Mouse (Mus musculus) CH12.LX (cell line): ENCODE measurements at regions not wholly inside any gene's neighbourhood (a gene's known extent, or its start where the extent isn't known, plus 50 kb on each side); places are given as distances from the start of the nearest gene placed in this dataset.

Source experiments
- DNase-seq: peaks from one replicate; pipeline ENCODE4 v3.0.0-alpha.2; 2013; ENCODE audit errors: extremely low read depth
- H3K27ac ChIP-seq: 2 replicates; pipeline ENCODE4 v1.5.1; 2012; ENCODE audit warnings: low read depth, mild to moderate bottlenecking, control low read depth, moderate library complexity; ENCODE audit not compliant: insufficient read depth
- H3K27me3 ChIP-seq: replicated peaks from 2 replicates; pipeline ENCODE3; 2012; ENCODE audit warnings: inconsistent platforms
- H3K36me3 ChIP-seq, 2 experiments: replicated peaks in 1 of 2; 2 replicates each; pipeline versions ENCODE3 to v1.6.1; 2012; ENCODE audit warnings: inconsistent platforms in 1 of 2, low read length in 1 of 2, mild to moderate bottlenecking in 1 of 2, mixed read lengths in 1 of 2, moderate library complexity in 1 of 2; ENCODE audit not compliant: control insufficient read depth in 1 of 2, insufficient read depth in 1 of 2
- H3K4me1 ChIP-seq, 2 experiments: 2 replicates each; pipeline ENCODE4 v1.6.1; 2012; ENCODE audit warnings: inconsistent platforms in 1 of 2, moderate library complexity in 1 of 2; ENCODE audit not compliant: insufficient read depth in 2 of 2, control insufficient read depth in 1 of 2
- H3K4me2 ChIP-seq: 2 replicates; pipeline ENCODE4 v1.6.1; 2012; ENCODE audit warnings: low read depth, mild to moderate bottlenecking, control low read depth; ENCODE audit not compliant: poor library complexity, insufficient read depth, severe bottlenecking
- H3K4me3 ChIP-seq, 3 experiments: fragments of 150-350 bp in 1 of 3; sonication (generic) in 1 of 3; replicated peaks in 1 of 3; 2 replicates each; pipeline versions ENCODE3 to v1.5.1; 2011 to 2012; ENCODE audit warnings: low read depth in 2 of 3, low read length in 2 of 3, mild to moderate bottlenecking in 2 of 3, moderate library complexity in 2 of 3, control low read depth in 1 of 3, improper control_type of control experiment in 1 of 3, inconsistent platforms in 1 of 3, mixed read lengths in 1 of 3; ENCODE audit not compliant: poor library complexity in 1 of 3
- H3K79me2 ChIP-seq: replicated peaks from 2 replicates; pipeline ENCODE4 v1.6.1; 2012; ENCODE audit warnings: mild to moderate bottlenecking, moderate library complexity; ENCODE audit not compliant: control insufficient read depth, poor library complexity, insufficient read depth, severe bottlenecking; ENCODE audit errors: extremely low read depth
- H3K9ac ChIP-seq: 2 replicates; pipeline ENCODE4 v1.6.1; 2012; ENCODE audit warnings: low read depth, mild to moderate bottlenecking, control low read depth, moderate library complexity; ENCODE audit not compliant: insufficient read depth
- H3K9me3 ChIP-seq: replicated peaks from 2 replicates; pipeline ENCODE3; 2012; ENCODE audit warnings: low read length, inconsistent platforms, mixed read lengths
- BHLHE40 ChIP-seq: IDR thresholded peaks from 2 replicates; pipeline ENCODE4 v1.6.1; 2011; ENCODE audit warnings: mild to moderate bottlenecking, low read depth, low read length, improper control_type of control experiment
- ELF1 ChIP-seq: IDR thresholded peaks from 2 replicates; pipeline ENCODE4 v1.6.1; 2014; ENCODE audit warnings: low read depth, mild to moderate bottlenecking, inconsistent platforms, low read length, improper control_type of control experiment
- EP300 ChIP-seq: IDR thresholded peaks from 2 replicates; pipeline ENCODE4 v1.6.1; 2011; ENCODE audit warnings: low read length, improper control_type of control experiment
- ETS1 ChIP-seq: conservative IDR thresholded peaks from 2 replicates; pipeline ENCODE4 v1.6.1; 2012; ENCODE audit warnings: low read depth, mild to moderate bottlenecking, inconsistent platforms, low read length, improper control_type of control experiment, moderate library complexity
- HCFC1 ChIP-seq: IDR thresholded peaks from 2 replicates; pipeline ENCODE4 v1.6.1; 2012; ENCODE audit warnings: low read depth, mild to moderate bottlenecking, inconsistent platforms, low read length, improper control_type of control experiment
- IRF4 ChIP-seq: IDR thresholded peaks from 2 replicates; pipeline ENCODE4 v1.6.1; 2014; ENCODE audit warnings: low read depth, mild to moderate bottlenecking, inconsistent platforms, low read length, improper control_type of control experiment
- JUND ChIP-seq: conservative IDR thresholded peaks from 2 replicates; pipeline ENCODE4 v1.6.1; 2011; ENCODE audit warnings: low read depth, low read length, improper control_type of control experiment
- KAT2A ChIP-seq: IDR thresholded peaks from 2 replicates; pipeline ENCODE4 v1.6.1; 2012; ENCODE audit warnings: low read length, improper control_type of control experiment, inconsistent platforms; ENCODE audit not compliant: insufficient replicate concordance
- MAFK ChIP-seq: IDR thresholded peaks from 2 replicates; pipeline ENCODE4 v1.6.1; 2011; ENCODE audit warnings: low read length, improper control_type of control experiment; ENCODE audit not compliant: insufficient replicate concordance
- MAX ChIP-seq: IDR thresholded peaks from 2 replicates; pipeline ENCODE4 v1.6.1; 2011; ENCODE audit warnings: low read length, improper control_type of control experiment
- MEF2A ChIP-seq: IDR thresholded peaks from 2 replicates; pipeline ENCODE4 v1.6.1; 2014; ENCODE audit warnings: low read depth, mild to moderate bottlenecking, inconsistent platforms, low read length, improper control_type of control experiment, borderline replicate concordance
- MYC ChIP-seq: IDR thresholded peaks from 2 replicates; pipeline ENCODE4 v1.6.1; 2011; ENCODE audit warnings: low read depth, mild to moderate bottlenecking, improper control_type of control experiment, low read length
- NELFE ChIP-seq: IDR thresholded peaks from 2 replicates; pipeline ENCODE4 v1.6.1; 2011; ENCODE audit warnings: low read depth, low read length, improper control_type of control experiment
- PAX5 ChIP-seq: IDR thresholded peaks from 2 replicates; pipeline ENCODE4 v1.6.1; 2012; ENCODE audit warnings: low read length, inconsistent platforms, mixed read lengths
- POLR2AphosphoS2 ChIP-seq: IDR thresholded peaks from 2 replicates; pipeline ENCODE4 v1.6.1; 2011; ENCODE audit warnings: low read depth, low read length, improper control_type of control experiment
- RAD21 ChIP-seq: IDR thresholded peaks from 2 replicates; pipeline ENCODE4 v1.6.1; 2011; ENCODE audit warnings: low read depth, mild to moderate bottlenecking, low read length, improper control_type of control experiment, moderate library complexity
- RCOR1 ChIP-seq: conservative IDR thresholded peaks from 2 replicates; pipeline ENCODE4 v1.6.1; 2012; ENCODE audit warnings: low read depth, mild to moderate bottlenecking, inconsistent platforms, low read length, improper control_type of control experiment
- TCF12 ChIP-seq: IDR thresholded peaks from 2 replicates; pipeline ENCODE4 v1.6.1; 2014; ENCODE audit warnings: low read depth, mild to moderate bottlenecking, inconsistent platforms, low read length, improper control_type of control experiment
- UBTF ChIP-seq: IDR thresholded peaks from 2 replicates; pipeline ENCODE4 v1.6.1; 2012; ENCODE audit warnings: low read depth, mild to moderate bottlenecking, inconsistent platforms, low read length, improper control_type of control experiment, moderate library complexity
- USF1 ChIP-seq: IDR thresholded peaks from 2 replicates; pipeline ENCODE4 v1.6.1; 2014; ENCODE audit warnings: low read depth, mild to moderate bottlenecking, inconsistent platforms, low read length, improper control_type of control experiment
- ZC3H11A ChIP-seq: IDR thresholded peaks from 2 replicates; pipeline ENCODE4 v1.6.1; 2012; ENCODE audit warnings: low read depth, mild to moderate bottlenecking, inconsistent platforms, low read length, improper control_type of control experiment
- ZKSCAN1 ChIP-seq: IDR thresholded peaks from 2 replicates; pipeline ENCODE4 v1.6.1; 2012; ENCODE audit warnings: low read depth, inconsistent platforms, low read length, improper control_type of control experiment, borderline replicate concordance
- ZNF384 ChIP-seq: IDR thresholded peaks from 2 replicates; pipeline ENCODE4 v1.6.1; 2012; ENCODE audit warnings: low read depth, low read length, improper control_type of control experiment, inconsistent platforms
- dilution Hi-C: fragments of 300-500 bp; cut with MboI; formaldehyde crosslinking; loops from 2 replicates; pipeline ENCODE4 v1.14.3; 2020; ENCODE audit warnings: low sequenced_read_pairs; ENCODE audit not compliant: extremely low pct_unique_long_range_greater_than_20kb, extremely low pct_ligation_motif_present
- in situ Hi-C: fragments of 300-500 bp; cut with MboI; formaldehyde crosslinking; loops from 3 replicates; pipeline ENCODE4 v1.14.3; 2019; ENCODE audit warnings: low sequenced_read_pairs, low pct_ligation_motif_present, low pct_unique_long_range_greater_than_20kb, mixed read lengths

DNA sequence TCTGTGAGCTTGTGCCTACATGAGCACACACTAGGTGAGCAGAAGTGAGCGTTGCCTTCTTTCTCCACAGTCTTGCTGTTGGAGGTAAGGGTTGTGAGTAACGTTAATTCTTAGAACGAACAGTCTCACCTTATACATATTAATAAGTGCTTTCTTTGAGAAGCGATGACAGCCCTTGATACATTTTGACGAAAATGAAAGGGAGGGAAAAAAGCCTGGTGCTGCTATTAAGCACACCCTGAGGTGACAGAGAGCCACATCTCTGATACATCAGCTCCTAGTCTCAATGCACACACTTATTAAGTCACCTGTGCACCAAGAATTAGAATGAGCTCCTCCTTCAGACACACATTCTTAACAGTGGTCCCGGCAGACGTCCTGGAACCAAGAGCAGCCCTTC lies 346.3 kb upstream of the Map3k7 start:
- H3K36me3 ChIP-seq, result no peaks in the 10 kb centered on the region
- H3K9me3 ChIP-seq, result no peaks in the 10 kb centered on the region
- dilution Hi-C loops, result no loop called here
- no peaks in the 10 kb centered on the region for H3K27me3 ChIP-seq
- TF ChIP-seq IRF4, result no peak
- TF ChIP-seq ELF1, result no peak
- TF ChIP-seq ETS1, result no peak
- TF ChIP-seq TCF12, result no peak
- no peak for TF ChIP-seq BHLHE40
- TF ChIP-seq PAX5, result no peak
- H3K27ac ChIP-seq, result no peak overlapping the region
- in situ Hi-C loops, result no loop called here
- no peak overlapping the region for H3K4me3 ChIP-seq
- DNase-seq, result no peak
- no peaks in the 10 kb centered on the region for H3K79me2 ChIP-seq
- H3K4me2 ChIP-seq, result no peak overlapping the region
- no peaks in the 10 kb centered on the region for H3K4me1 ChIP-seq
- no peak overlapping the region for H3K9ac ChIP-seq

DNA sequence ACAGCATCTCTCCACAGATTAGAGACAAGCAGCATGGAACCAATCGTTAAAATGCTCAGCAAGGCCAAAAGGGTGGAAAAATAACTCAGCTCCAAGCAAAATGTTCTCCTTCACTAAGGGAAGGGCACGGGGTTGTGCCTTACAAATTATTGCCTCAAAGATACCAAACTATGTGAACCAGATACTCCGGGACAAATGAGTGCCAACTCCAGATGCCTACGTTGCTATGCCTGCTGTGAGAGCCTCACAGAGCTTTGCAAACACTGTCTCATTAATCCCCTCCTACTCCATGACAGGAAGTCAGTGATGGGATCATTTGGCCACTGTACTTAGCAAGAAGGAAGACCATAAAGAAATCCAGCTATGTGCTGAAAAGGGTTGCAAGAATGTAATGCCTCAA lies 345.9 kb upstream of the Map3k7 start:
- in situ Hi-C loops (no loop called here), dilution Hi-C loops (no loop called here)
- Histone ChIP-seq H3K4me3 (no peak overlapping the region), H3K36me3 (no peaks in the 10 kb centered on the region), H3K9me3 (no peaks in the 10 kb centered on the region), H3K4me2 (no peak overlapping the region), H3K9ac (no peak overlapping the region), H3K27me3 (no peaks in the 10 kb centered on the region), H3K79me2 (no peaks in the 10 kb centered on the region), H3K4me1 (no peaks in the 10 kb centered on the region), H3K27ac (no peak overlapping the region)
- no peak for DNase-seq
- no peak for TF ChIP-seq RAD21
- TF ChIP-seq MEF2A, result no peak
- no peak for TF ChIP-seq ETS1
- TF ChIP-seq PAX5, result no peak
- no peak for TF ChIP-seq MYC
- TF ChIP-seq MAX, result no peak
- TF ChIP-seq MAFK, result no peak
- TF ChIP-seq RCOR1, result no peak
- TF ChIP-seq JUND, result no peak
- no peak for TF ChIP-seq NELFE
- no peak for TF ChIP-seq ZC3H11A
- TF ChIP-seq UBTF, result no peak
- TF ChIP-seq HCFC1, result no peak
- no peak for TF ChIP-seq ZNF384
- no peak for TF ChIP-seq ELF1
- TF ChIP-seq EP300, result no peak
- TF ChIP-seq POLR2AphosphoS2, result no peak
- no peak for TF ChIP-seq KAT2A
- no peak for TF ChIP-seq USF1
- no peak for TF ChIP-seq ZKSCAN1
